Mouse (Mus musculus) spleen, adult 12 weeks (tissue): ENCODE measurements around the gene Srd5a1.
"Not testable (repeated sequence)": the region's sequence is repeated elsewhere in the genome, so short reads cannot be mapped to it uniquely, and the experiment has no call there.

Experiments used
- DNase-seq: peaks from one replicate; pipeline ENCODE4 v3.0.0; 2022; ENCODE audit warnings: low spot score

Srd5a1 gene

GRCm38 (mm10) chr13:69624510-69624909 lies 13.3 kb upstream of the Srd5a1 start:
- DNase-seq, result no peak

- no peak for DNase-seq
These were observed 12.6 kb upstream of the Srd5a1 start for GRCm38 (mm10) chr13:69623843-69624242.

- DNase-seq, result no peak
These were observed 5.5 kb upstream of the Srd5a1 start for GRCm38 (mm10) chr13:69616716-69617115.

- DNase-seq, result no peak
These were observed 918 bp upstream of the Srd5a1 start for GRCm38 (mm10) chr13:69612175-69612544.

GRCm38 (mm10) chr13:69610751-69611397 lies 368 bp downstream of the Srd5a1 start:
- peak; percentile 1 for DNase-seq

GRCm38 (mm10) chr13:69608734-69609133 lies 2.5 kb downstream of the Srd5a1 start:
- DNase-seq, result no peak

GRCm38 (mm10) chr13:69604670-69605069 lies 6.6 kb downstream of the Srd5a1 start:
- DNase-seq, result no peak

- no peak for DNase-seq
These were observed 9.9 kb downstream of the Srd5a1 start for GRCm38 (mm10) chr13:69601321-69601720.

- not testable (repeated sequence) for DNase-seq
These were observed 10.4 kb downstream of the Srd5a1 start for GRCm38 (mm10) chr13:69600863-69601262.

- no peak for DNase-seq
These were observed 12.4 kb downstream of the Srd5a1 start for GRCm38 (mm10) chr13:69598867-69599266.

- no peak for DNase-seq
These were observed 14.7 kb downstream of the Srd5a1 start for GRCm38 (mm10) chr13:69596515-69596914.

GRCm38 (mm10) chr13:69595911-69596310 lies 15.3 kb downstream of the Srd5a1 start:
- DNase-seq, result no peak

- no peak for DNase-seq
These were observed 16.5 kb downstream of the Srd5a1 start for GRCm38 (mm10) chr13:69594577-69595256.

GRCm38 (mm10) chr13:69593453-69593852 lies 17.8 kb downstream of the Srd5a1 start:
- no peak for DNase-seq

GRCm38 (mm10) chr13:69592226-69592625 lies 19.0 kb downstream of the Srd5a1 start:
- no peak for DNase-seq

- DNase-seq, result no peak
These were observed 19.9 kb downstream of the Srd5a1 start for GRCm38 (mm10) chr13:69591338-69591737.

GRCm38 (mm10) chr13:69588263-69588662 lies 23.0 kb downstream of the Srd5a1 start:
- DNase-seq, result no peak

- no peak for DNase-seq
These were observed 23.4 kb downstream of the Srd5a1 start for GRCm38 (mm10) chr13:69587849-69588248.

- DNase-seq, result no peak
These were observed 24.9 kb downstream of the Srd5a1 start for GRCm38 (mm10) chr13:69586337-69586736.

- no peak for DNase-seq
These were observed 25.4 kb downstream of the Srd5a1 start for GRCm38 (mm10) chr13:69585828-69586227.

GRCm38 (mm10) chr13:69583591-69583990 lies 27.7 kb downstream of the Srd5a1 start:
- DNase-seq, result no peak

GRCm38 (mm10) chr13:69582411-69582810 lies 28.8 kb downstream of the Srd5a1 start:
- no peak for DNase-seq

GRCm38 (mm10) chr13:69577181-69577834 lies 33.9 kb downstream of the Srd5a1 start:
- DNase-seq, result no peak
